Mouse (Mus musculus): ENCODE measurements around the gene Hnrnpul2.

The Hnrnpul2 gene

GRCm38 (mm10) chr19:8818801-8819595 lies 812 bp upstream of the Hnrnpul2 start, which contains the start of gene Ttc9c:
TSS of gene Ttc9c (minus strand) at chr19:8819333.
- peak; percentile 97 to 98 for DNase-seq

DNA sequence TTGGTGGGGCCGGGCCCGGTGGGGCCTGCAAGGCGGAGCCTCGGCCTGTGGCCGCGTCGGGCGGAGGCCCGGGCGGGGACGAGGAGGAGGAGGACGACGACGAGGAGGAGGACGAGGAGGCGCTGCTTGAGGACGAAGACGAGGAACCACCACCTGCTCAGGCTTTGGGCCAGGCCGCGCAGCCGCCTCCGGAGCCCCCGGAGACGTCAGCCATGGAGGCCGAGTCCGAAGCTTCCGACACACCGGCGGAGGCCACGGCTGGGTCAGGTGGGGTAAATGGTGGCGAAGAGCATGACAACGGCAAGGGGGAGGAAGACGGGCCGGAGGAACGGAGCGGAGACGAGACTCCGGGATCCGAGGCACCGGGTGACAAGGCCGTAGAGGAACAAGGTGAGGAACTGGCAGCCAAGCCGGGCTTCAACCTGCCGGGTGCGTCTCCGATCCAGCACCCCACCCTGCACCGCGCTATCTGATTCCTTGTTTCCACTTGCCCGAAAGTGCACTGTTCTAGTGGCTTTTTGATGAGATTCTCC lies 680 bp downstream of the Hnrnpul2 start:
- peak in 1 of 2 experiments; percentile 68 for DNase-seq

DNA sequence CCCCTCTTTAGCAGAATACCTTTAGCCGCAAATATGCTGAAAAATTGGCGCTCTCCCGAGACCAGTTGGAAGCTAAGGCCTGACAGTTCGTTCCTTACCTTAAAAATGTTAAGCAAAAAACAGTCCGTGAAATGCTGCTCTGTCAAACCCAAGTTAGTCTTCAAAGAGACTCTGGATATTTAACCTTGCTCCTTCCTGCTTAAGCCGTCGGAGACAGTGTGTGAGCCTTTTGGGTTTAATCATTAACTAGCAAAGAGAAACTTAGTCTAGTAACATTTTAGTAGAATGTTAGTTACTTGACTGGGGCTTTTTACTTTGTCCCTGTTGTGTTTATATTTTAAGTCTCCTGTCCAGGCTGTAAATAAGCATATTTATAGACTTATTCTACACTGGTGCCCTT lies 1.3 kb downstream of the Hnrnpul2 start:
- no peak for DNase-seq

DNA sequence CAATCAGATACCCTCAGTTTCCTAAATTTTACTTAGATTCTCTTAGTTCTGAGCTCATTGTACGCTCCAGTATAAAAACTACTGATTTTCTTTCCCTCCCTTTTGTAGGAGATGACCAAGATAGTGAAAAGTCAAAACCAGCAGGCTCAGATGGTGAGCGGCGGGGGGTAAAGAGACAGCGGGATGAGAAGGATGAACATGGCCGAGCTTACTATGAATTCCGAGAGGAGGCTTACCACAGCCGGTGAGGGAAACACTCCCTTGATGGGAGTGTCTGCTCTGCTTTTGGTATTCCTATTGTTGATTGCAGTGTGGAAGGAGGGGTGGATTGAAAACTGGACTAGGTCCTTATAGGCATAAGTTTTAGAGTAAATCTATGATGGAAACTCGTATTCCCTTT lies 2.9 kb downstream of the Hnrnpul2 start:
- DNase-seq = peak; percentile 79 to 83

DNA sequence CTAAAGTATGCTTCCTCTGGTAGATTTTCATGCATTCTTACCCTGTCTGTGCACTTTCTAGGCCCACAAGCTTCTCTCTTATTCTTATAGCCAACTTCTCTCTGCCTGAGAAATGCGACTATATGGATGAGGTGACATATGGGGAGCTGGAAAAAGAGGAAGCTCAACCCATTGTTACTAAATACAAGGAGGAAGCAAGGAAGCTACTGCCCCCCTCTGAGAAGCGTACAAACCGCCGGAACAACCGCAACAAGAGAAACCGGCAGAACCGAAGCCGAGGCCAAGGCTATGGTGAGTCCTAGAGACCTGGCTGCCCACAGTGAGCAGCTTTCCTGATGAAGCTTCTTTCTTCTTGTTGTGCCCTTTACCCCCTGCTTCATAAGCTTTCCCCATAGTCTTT lies 9.8 kb downstream of the Hnrnpul2 start, which contains the start of gene AC129217.1:
TSS of gene AC129217.1 (plus strand) at position 114 of the 400 bp plus-strand sequence.
- no peak for DNase-seq

DNA sequence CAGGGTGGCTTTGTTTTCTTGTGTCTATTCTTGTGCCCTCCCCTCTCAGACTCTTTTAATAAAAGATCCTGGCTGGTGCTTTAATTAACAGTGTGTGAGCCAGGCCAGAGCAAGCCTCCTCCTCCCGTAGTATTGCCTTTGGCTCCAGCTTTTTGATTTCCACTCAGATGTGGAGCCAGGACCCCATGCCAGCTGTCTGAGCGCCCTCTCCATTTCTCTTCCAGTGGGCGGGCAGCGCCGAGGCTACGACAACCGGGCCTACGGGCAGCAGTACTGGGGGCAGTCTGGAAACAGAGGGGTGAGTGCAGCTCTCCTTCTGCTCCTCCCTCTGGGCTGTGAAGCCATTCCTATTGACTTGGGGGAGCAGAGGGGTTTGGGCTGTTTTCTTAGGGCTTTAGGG lies 10.9 kb downstream of the Hnrnpul2 start:
- DNase-seq = peak; percentile 64 to 68

- peak; percentile 38 to 58 for DNase-seq
These were observed 11.5 kb downstream of the Hnrnpul2 start for GRCm38 (mm10) chr19:8831262-8831661.

- no peak for DNase-seq
These were observed 13.2 kb downstream of the Hnrnpul2 start for GRCm38 (mm10) chr19:8832971-8833370.

DNA sequence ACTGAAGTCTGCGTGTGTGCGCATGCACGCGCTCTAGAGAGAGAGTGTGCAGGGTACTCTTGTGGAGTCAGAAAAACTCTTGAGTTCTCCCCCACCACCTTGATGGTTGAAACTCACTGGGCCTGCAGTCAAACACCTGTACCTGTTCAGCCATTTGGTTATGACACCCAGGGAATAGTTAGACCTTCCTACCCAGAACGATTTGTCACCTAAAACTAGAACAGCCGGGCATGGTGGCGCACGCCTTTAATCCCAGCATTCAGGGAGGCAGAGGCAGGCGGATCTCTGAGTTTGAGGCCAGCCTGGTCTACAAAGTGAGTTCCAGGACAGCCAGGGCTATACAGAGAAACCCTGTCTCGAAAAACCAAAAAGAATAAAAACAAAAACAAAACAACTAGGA lies 16.5 kb downstream of the Hnrnpul2 start:
- peak in 1 of 2 experiments; percentile 26 for DNase-seq

GRCm38 (mm10) chr19:8837251-8837791 lies 17.5 kb downstream of the Hnrnpul2 start, which contains the start of gene Bscl2:
TSS of gene Bscl2 (plus strand) at chr19:8837467.
- DNase-seq = peak; percentile 89 to 92

- peak; percentile 77 to 84 for DNase-seq
These were observed 18.4 kb downstream of the Hnrnpul2 start for GRCm38 (mm10) chr19:8838041-8838730.

DNA sequence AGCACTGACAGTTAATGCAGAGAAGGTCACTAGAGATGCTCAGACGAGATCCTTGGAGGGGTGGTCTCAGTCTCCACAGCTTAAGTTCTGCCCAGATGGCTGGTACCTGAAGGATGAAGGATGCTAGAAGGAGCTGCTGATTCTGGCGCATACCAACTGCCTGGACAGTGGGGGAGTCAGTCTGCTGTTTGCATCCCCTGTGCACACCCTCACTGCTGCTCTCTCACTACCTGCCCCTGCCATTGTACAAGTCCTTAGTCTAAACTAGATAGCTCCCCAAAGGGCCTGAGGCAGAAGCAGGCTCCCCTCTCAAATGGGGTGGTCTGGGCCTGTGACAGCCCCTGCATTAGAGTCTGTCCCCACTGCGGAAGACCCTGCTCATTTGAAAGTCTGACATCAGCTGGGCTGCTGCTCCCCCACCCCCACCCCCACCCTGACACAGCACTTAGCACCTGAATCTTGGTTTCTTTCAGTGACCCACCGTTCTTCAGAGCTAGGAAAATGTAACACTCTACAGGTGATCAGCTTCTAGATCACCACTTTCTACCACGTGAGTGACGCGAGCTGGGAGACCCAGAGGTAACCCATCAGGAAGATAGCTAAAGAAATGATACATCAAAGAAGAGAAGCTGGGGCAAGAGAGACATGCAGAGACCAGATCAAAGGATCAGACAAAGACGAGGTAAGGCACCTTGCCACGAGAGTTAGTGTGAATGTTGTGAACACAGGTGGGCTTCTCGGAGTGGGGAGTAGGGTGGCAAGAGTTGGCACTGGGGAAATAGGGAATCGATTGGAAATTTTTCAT lies 19.5 kb downstream of the Hnrnpul2 start, which contains the start of gene Gng3:
TSS of gene Gng3 (minus strand) at position 92 of the 805 bp plus-strand sequence.
- DNase-seq = peak; percentile 89 to 92

DNA sequence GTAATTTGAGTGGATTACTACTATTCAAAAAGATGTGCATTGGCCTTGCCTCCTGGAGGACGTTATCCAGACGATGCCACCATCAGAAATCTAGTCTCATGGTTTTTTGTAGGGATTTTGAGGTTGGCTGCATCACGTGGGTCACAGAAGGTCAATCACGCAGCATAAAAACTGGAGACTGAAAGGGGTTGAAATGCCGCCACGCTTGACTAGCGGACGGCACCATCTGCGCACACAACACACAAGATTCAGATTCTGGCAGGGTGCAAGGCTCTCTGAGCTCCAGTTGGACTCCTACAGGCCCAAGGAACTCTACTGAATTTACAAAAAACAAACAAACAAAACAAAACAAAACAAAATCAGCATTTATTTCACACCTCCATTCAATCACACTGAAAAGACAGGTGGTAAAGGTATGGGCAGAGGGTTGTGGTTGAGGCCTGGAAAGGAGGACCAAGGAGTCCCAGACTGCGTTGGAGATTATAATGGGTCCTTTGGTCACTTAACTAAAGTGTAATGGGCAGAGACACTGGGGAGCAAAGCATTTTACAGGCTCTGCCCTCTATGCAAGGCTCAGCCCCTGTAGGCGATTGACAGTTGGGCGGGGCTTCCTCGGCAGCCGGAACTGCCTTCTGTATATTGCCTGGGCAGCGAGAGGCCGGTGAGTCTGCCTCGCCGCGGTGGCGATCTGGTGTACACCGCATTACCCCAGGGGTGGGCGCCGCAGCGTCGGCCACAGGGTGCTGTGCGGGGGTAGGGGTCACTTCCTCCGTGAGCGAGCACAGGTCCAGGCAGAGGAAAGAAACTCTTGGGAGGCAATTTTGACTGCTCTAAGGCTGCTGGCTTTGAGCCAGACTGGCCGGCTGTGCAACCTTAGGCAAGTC lies 20.3 kb downstream of the Hnrnpul2 start:
- peak; percentile 87 to 88 for DNase-seq

GRCm38 (mm10) chr19:8841012-8841411 lies 21.2 kb downstream of the Hnrnpul2 start:
- peak; percentile 57 to 62 for DNase-seq

DNA sequence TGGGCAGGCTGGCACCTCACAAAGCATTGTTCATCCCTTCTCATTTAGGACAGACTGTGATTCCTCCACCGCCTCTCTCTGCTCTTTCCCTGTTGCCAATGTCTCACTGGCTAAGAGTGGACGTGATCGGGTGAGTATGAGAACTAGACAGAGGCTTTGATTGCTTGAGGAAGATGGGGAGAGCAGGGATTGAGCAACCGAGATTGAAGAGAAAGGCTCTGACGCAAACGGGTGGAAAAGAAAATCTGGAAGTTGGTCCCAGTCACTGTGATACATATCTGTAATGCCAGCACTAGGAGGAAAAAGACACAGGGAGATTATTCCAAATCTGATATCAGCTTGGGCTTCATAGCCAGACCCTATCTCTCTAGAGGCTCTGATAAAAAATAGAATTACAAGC lies 23.2 kb downstream of the Hnrnpul2 start:
- no peak for DNase-seq

- DNase-seq = peak; percentile 89 to 94
These were observed 24.7 kb downstream of the Hnrnpul2 start for GRCm38 (mm10) chr19:8844371-8845129.

DNA sequence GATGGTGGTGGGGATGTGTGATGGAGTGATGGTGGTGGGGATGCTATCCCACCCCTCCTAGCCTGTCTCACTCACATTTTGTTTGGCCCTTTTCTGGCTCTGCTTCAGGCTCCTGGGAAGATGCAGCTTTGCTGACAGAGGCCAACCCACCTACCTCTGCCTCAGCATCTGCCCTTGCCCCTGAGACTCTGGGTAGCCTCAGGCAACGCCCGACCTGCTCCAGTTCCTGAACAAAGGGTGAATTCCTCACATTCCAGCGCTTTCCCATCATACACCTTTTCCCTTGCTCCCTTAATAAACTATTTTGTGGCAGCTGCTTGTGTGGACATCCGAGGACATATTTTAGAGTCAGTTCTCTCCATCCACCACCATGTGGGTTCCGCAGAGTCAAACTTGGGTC lies 28.5 kb downstream of the Hnrnpul2 start:
- no peak for DNase-seq

DNA sequence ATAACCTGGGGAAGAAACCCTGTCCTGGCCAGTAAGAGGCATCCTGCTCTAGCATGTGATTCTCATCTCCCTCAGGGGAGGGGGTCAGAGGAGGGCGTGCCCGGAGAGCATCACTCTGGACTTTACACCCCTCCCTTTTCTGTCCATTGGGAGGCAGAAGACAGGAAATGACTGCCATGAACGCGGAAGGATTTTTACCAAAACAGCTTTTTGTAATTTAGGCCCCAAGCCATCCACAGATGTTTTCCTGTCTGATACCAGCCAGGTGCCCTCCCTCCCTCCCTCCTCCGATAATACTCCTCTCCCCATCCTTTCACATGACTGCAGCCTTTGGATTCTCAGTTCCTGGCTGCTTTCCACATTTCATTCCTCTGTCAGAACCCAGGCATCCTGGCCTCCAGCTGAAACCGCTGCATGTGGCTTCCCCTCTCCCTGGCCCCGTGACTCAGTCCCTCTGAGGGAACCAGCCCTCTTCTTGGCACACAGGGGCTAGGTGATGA lies 30.6 kb downstream of the Hnrnpul2 start, which contains the start of gene Lrrn4cl:
TSS of gene Lrrn4cl (plus strand) at position 367 of the 500 bp plus-strand sequence.
- DNase-seq = peak; percentile 50 to 53

DNA sequence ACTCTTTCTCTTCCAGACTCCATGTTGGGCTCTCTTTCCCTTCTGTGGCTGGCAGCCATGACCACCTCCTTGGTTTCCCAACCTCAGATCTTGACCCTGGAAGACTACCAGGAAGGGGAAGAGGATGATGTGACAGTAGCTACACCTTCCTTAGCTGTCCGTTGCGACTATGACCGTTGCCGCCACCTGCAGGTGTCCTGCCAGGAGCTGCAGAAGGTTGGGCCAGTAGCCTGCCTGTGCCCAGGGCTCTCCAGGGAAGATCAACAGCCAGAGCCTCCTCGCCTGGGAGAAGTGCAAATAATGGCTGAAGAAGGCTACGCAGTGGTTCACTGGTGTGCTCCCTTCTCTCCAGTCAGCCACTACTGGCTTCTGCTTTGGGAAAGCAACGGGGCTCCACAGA lies 31.8 kb downstream of the Hnrnpul2 start:
- no peak for DNase-seq
